Mouse (Mus musculus): ENCODE results near the gene Tapt1.

Tapt1 gene

GRCm38 (mm10) chr5:44234606-44235005, 8.2 kb upstream of the Tapt1 start:
- no peak for DNase-seq (ENCODE audit: low spot score in 2 of 2)

DNA sequence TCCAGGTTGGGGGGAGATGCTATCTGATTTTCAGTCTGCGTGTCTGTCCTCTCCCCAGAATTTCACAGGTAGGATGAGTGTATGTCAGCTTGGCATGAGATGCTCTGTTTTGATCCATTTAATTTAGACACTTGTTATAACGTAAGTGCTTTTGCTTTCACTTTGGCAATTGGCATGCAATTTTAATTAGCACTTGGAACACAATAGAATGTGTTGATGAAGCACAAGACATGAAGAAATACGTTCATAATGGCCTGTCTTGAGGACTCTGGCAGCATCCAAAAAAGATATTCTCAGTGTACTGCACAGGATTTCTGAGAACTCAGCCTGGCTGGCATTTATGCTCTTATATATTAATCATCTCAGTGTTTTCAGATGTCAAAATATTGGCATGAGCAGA, 7.5 kb upstream of the Tapt1 start:
- DNase-seq (ENCODE audit: low spot score in 2 of 2), result no peak

GRCm38 (mm10) chr5:44228756-44229155, 2.3 kb upstream of the Tapt1 start:
- DNase-seq (ENCODE audit: low spot score in 2 of 2), result no peak

- DNase-seq (ENCODE audit: low spot score in 2 of 2), result no peak
Measured at GRCm38 (mm10) chr5:44228323-44228722, 1.9 kb upstream of the Tapt1 start.

DNA sequence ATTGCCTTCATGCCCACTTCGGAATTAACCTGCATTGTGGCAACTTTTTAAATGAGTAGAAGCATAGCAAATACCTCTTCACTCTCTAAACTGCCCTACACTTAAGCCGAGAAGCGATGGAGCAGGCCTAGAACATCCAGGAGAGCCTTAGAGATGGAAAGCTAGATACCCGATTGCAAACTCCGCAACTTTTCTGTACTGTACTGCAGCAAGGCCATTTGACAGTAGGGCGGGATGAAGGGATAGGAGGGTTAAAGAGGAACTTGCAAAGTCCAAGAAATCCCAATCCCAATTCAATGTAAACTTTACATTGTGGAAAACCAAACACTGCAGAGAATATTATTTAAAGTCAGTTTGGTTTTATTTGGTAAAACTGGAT, 1.0 kb upstream of the Tapt1 start:
- DNase-seq (ENCODE audit: low spot score in 2 of 2), result no peak

- DNase-seq (ENCODE audit: low spot score in 2 of 2), result peak in 1 of 2 experiments; percentile 25
Measured at GRCm38 (mm10) chr5:44225911-44226520, 410 bp downstream of the Tapt1 start.

- DNase-seq (ENCODE audit: low spot score in 2 of 2), result no peak
Measured at GRCm38 (mm10) chr5:44224916-44225600, 1.4 kb downstream of the Tapt1 start.

GRCm38 (mm10) chr5:44224251-44224650, 2.2 kb downstream of the Tapt1 start:
- no peak for DNase-seq (ENCODE audit: low spot score in 2 of 2)

GRCm38 (mm10) chr5:44223341-44223881, 3.0 kb downstream of the Tapt1 start:
- no peak for DNase-seq (ENCODE audit: low spot score in 2 of 2)

DNA sequence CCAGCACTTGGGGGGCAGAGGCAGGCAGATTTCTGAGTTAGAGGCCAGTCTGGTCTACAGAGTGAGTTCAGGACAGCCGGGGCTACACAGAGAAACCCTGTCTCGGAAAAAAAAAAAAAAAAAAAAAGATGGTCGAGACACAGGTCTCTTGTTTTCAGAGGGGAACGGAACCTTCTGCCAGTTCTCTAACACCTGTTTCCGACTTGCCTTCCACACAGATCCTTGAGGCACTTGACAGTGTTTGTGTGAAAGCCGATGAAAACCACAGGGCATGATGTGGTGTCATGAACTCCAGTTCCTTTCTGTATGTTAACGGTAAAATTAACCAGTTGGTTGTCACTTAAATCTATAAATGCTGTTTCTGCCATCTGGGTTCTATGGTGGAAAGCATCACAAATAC, 6.0 kb downstream of the Tapt1 start:
- DNase-seq (ENCODE audit: low spot score in 2 of 2), result no peak

DNA sequence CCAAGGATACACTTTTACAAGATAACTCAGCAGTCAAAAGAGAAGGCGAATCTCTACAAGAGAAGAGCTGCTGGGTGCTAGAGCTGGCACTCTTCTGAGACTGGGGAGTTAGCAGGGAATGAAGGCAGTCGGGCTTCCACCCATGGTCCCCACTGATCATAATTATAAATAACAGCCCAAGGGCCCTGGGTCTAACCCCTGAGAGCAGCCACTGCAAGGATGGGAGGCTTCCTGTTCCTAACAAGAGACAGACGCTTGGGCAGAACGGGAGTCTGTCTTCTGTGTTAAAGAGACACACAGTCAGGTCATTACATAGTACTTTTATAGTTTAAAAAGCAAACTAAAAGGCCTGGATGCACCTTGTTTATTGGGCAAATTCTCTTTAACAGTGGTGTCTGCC, 6.6 kb downstream of the Tapt1 start:
- no peak for DNase-seq (ENCODE audit: low spot score in 2 of 2)

DNA sequence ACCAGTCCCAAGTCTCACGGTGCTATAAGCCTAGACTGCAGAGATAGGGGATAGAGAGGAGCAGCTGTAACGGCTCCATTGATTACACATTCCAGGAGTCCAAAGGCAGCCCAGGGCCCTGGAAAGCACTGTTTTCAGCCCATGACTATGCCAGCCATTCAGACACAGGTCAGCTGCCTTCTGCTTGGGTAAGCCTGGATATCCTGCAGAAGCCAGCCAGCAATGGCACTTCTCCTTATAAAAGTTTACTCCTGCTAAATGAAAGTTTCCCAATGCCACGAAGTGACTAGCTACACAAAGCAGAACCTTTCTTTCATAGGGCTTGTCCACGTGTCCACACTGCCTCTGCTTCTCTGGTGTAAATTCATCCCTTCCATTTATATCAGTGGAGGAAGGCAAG, 7.9 kb downstream of the Tapt1 start:
- DNase-seq (ENCODE audit: low spot score in 2 of 2), result no peak

- no peak for DNase-seq (ENCODE audit: low spot score in 2 of 2)
Measured at GRCm38 (mm10) chr5:44217685-44218041, 8.8 kb downstream of the Tapt1 start.

DNA sequence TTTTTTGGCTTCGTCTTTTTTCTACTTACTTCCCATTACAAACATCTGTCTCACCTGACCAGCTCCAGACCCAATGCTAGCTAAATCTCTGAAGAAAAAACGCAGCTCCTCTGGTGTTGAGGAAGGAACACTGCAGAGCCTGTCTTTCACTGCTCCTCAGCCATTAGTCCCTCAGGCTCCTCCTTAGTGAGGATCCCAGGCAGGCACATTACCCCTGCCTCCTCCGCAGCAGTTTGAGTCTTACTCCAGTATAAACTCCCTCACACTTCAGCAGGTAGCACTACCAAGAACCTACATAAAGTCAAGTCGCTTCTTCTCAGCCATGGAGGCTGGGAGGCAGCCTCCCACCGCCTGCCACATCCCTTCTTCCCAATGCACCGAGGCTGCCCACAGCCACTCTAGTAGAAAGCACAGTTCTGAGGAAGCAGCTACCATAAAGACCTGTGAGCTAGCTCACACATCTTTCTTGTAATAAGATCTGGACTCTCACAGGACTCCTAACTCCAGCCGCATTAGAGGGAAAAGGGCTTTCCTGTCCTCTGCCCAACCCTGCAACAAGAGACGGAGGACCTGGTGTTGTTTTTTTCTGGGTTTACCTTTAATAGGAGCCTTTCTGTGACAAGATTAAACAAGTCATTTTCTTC, 9.3 kb downstream of the Tapt1 start:
- no peak for DNase-seq (ENCODE audit: low spot score in 2 of 2)

GRCm38 (mm10) chr5:44215118-44215517, 11.3 kb downstream of the Tapt1 start:
- DNase-seq (ENCODE audit: low spot score in 2 of 2), result no peak

DNA sequence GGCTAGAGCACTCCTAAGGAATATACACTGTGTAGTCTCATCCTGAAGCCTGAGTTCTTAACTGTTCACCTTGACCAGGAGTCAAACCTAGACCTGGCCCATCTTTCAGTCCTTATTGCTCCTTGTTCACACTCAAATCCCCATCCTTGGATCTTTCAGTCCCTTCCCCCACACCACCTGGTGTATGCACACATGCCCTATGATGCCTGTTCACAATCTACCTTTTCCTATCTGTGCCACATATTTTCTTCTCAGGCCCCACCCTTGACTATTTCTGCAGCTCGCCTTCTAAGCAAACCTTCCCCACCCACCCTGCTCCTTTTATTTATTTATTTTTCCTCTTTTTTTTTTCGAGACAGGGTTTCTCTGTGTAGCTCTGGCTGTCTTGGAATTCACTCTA, 12.4 kb downstream of the Tapt1 start:
- no peak for DNase-seq (ENCODE audit: low spot score in 2 of 2)

DNA sequence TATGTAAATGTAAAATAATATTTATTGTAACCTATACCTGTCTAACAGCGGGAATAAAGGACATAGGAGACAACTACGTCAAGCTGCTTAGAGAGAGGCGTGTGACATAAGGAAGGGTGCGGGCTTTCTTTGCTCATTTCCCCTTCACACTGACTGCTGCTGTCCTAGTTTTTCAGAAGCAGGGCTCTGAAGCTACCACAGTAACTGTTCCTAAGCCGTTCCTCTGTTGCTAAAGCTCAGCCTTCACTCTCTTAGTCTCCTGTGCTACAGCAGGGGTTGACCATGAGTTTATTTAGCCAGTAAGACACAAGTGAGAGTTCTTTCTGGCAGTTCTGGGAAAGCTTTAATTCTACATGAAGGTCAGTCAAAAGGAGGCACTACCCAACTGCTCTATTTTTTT, 13.0 kb downstream of the Tapt1 start:
- DNase-seq (ENCODE audit: low spot score in 2 of 2), result no peak

GRCm38 (mm10) chr5:44211818-44212465, 14.5 kb downstream of the Tapt1 start:
- DNase-seq (ENCODE audit: low spot score in 2 of 2), result no peak

DNA sequence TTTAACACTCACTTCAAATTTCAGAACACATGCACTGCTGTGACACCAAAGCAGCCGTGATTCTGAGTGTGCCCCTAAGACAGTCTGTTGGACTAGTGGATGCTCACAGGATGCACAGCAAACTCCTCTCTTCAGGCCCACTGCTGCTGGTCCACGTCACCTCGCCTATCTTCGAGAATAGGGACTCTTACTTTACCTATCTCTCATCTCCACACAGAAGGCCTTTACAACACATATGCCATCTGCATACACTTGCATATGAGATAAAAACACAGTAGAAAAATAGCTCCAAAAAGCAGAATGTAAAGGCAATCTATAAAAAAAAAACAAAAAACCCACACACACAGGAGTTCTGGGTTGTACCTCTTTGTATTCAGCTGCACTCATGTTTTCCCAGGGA, 19.1 kb downstream of the Tapt1 start:
- no peak for DNase-seq (ENCODE audit: low spot score in 2 of 2)

DNA sequence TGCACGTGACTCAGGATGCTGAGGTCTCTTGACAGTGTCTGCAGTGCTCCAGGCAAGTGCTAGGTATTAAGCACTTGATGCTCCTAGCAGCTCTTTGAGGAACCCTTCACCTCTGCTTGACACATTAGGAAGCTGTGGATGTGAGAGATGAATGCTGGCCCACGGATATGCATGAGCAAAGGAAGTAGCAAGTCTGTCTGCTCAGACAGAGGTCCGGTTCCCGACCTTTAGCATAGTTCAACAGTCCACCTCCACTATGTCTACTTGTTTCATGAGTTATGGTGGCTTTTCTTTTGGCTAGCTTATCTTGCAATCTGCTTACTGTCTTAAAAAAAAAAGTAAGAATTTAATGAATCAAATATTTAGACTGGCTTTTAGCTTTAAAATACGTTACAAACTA, 19.8 kb downstream of the Tapt1 start:
- no peak for DNase-seq (ENCODE audit: low spot score in 2 of 2)

GRCm38 (mm10) chr5:44203410-44203809, 23.0 kb downstream of the Tapt1 start:
- no peak for DNase-seq (ENCODE audit: low spot score in 2 of 2)

DNA sequence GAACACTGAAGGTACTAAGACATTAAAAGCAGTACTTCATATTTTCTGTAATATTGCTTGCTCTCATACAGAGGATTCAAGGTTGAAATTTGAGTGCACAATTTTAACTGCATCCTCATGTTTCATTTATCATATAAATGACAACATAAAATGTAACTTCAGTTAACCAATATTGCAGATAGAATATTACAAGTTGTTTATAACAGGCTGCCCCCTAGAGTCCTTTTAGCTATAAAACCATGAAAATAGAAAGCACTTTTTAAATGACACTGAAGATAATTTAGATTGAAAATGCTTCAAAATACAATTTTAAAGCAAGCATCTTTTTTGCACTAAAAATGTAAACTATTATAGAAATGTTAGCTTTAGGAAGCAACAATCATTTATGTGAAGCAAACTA, 24.8 kb downstream of the Tapt1 start:
- no peak for DNase-seq (ENCODE audit: low spot score in 2 of 2)

GRCm38 (mm10) chr5:44199109-44199508, 27.3 kb downstream of the Tapt1 start:
- no peak for DNase-seq (ENCODE audit: low spot score in 2 of 2)
